Mouse (Mus musculus) frontal cortex, postnatal 14 days (tissue): Measurements from ENCODE around the gene Fam173a.

Source experiments
- DNase-seq, 2 experiments: peaks; one replicate each; pipeline ENCODE4 v3.0.0; 2022; ENCODE audit warnings: low spot score in 2 of 2

Fam173a gene

DNA sequence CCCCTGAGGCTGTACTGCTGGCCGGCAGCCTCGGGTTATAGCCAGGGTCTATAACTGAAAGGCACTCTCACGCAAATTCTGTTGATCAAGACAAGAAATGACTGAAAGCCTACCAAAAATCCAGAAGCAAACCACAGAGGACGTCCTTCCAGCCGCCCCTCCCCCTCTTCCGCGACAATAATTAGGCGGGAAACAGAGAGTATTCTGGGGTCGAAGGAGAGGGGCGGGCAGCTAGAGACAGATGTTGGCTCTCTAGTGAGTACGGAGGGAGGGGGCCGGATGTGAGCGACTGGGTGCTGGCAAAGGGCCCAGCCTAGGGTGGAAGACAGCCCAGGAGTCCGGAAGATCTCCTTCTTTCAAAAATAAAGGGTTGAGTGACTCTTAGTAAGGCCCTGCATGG, at the start of gene Fam173a:
Gene Fam173a, minus strand, starts transcription at position 287 of the 400 bp plus-strand sequence.
- DNase-seq, result peak; percentile 69 to 77

DNA sequence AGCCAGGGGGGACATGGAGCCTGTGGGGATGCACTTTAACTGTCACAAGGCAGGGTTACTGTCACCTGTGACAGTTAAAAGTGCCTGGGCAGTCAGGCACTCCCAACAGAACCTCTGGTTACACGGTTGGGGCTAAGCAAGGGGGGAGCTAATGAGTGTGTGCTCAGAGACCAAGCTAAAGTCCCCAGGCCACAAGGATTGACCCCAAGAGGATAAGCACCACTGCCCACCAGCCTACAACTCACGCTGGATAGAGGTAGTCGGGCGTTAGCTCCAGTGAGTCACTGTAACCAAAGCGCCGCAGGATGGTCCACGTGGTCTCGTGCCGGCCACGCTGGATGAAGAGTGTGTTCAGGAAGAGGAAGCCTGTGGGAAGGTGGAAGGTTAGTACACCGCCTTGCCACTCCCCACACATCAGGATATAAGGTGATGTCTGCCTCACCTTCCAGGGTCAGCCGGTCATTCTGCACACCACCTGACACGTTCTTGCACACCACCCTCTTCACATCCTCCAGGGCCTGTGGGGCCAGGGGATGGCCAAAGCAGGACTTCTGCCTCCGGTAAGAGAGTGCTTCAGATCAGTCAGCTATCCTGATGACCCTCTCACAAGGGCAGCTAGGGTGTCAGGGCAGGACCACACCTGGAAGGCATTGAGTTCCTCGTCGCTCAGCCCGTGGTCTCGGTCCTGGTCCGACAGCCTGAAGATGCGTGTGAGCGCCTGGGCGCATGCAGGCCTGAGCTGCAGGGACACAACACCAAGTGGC, 48.6 kb upstream of the Fam173a start, which contains the start of gene Gm20683:
Gene Gm20683, minus strand, starts transcription at position 647 of the 764 bp plus-strand sequence.
- DNase-seq, result no peak

DNA sequence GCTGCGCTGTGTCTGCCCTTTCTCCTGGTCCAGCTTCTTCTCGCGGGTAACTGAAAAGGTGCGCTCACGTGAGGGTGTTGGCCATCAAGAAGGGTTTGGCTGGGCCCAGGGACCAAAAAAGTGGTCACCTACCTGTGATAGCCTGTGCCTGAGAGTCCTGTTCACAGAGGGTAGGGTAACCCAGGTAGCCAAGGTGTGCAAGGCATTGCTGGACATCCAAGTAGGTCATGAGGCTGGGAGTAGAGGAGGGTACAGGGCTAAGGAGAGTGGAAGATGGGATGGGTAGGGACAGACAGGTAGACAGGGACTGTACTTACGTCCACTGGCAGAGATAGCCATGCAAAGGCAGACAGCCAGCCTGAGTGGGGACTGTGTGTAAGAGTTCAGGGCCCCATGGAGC, 47.8 kb upstream of the Fam173a start:
- no peak for DNase-seq

DNA sequence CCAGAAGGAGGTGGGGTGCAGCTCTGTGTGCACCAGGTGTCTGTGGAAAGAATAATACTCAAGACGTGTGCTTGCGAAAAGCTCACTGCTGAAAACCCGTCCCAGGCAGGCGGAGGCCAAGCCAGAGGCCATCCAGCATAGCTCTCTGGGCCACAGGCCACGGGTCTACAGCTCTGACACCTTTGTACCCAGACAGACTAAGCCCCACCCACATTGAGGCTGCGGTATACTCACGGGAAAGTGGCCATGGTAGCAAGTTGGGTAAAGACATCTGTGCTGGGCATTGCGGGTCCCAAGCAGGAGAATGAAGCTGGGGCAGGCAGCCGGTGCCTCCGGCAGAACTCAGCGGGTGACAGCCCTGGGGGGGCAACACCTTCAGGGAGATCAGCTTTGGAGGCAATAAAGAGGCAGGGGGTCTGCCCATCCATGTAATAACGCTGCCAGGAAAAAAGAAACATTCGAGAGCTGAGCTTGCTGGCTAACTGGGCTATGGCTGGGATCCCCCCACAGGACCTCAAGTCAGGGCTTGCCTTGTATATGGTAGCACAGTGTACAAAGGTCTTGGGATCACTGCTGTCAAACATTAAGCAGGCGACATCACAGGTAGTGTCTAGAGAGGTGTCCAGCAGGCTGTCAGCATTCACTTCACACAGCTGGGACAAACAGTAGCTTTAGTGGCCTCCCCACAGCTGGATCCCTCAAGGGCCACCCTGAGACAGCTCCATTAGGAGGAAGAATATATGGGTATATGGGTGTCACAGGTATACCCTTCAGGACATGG, 46.9 kb upstream of the Fam173a start:
- no peak for DNase-seq

DNA sequence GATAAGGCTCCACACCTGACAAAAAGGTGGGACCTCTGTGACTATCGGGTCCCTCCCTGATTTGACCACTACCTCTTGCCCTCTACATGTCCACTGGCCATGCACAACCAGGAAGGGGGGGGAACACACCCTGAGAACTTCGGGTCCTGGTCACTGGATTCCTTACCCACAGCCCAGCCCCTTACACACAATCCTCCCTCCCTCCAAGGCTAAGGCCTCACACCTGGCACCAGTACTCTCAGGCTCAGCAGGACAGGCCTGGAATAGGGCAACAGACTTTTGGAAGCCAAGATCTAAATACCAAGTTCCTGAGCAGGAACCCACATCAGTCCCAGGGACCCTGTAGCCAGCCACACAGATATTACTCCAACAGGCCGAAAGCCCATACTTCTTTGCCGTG, 46.2 kb upstream of the Fam173a start:
- no peak for DNase-seq

DNA sequence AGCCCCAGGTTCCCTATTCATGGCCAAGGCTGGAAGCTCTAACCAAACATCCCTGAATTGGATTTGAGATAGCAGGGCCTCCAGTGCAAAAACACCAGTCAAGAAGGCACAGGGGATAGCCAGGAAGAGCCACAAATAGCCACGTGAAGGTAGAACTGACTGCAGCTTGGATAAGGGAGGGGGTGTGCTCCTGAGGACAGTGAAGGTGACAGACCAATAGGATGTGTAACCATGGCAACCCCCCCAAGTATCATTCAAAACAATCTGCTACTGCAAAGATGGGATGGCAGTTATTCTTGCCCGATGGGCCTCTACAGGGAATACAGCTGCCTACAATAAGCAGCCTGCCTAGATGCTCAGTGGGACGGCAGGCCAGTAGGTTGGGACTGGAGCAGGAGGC, 44.8 kb upstream of the Fam173a start:
- DNase-seq, result no peak

DNA sequence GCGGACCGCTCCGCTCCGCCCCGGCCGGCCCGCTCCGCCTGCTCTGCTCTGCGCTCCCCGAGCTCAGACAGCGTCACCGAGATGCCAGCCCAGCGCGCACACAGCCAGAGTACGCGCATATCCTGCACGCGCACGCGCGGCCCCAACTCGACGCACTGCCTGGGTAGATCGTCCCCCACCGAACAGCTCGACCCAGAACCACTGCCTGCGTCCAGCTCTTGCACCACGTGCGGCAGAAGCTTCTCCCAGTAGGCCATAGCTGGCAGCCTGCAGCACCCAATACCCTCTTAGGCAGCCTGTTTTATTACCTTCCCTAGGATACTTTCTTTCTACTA, 44.3 kb upstream of the Fam173a start, which contains the start of gene Rhbdl1:
Gene Rhbdl1, minus strand, starts transcription at position 220 of the 335 bp plus-strand sequence.
- DNase-seq, result peak; percentile 78 to 80

DNA sequence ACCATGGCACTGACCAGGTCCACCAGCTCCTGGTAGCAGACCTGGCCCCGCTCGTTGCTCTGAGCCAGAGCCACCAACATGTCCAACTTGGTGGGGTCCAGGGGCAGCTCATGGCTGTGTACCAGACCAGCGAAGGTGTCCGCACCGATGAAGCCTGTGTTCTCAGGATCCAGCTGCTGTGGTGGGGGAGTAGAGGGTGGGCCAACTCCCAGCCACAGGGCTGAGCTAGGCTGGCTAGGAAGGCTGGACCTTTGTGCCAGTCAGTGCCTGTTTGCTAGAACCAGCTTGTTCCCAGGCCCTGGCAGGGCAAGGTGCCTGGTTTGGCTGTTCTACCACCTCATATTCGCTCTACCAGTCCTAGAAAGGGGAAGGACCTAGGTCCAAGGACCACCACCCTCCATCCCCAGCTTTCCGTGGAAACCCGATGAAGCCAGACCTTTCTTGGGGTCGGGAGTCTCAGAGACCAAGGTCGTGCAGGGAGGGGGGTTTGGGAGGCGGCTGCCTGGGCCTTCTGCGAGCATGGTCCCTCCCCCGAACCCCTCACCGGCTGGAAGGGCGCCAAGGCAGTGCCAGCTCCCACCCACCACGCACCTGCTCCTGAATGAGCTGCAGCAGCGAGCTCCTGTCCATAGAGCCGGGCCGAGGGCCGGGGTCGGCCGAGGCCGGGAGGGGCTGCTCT, 43.8 kb upstream of the Fam173a start:
- peak; percentile 44 for DNase-seq

DNA sequence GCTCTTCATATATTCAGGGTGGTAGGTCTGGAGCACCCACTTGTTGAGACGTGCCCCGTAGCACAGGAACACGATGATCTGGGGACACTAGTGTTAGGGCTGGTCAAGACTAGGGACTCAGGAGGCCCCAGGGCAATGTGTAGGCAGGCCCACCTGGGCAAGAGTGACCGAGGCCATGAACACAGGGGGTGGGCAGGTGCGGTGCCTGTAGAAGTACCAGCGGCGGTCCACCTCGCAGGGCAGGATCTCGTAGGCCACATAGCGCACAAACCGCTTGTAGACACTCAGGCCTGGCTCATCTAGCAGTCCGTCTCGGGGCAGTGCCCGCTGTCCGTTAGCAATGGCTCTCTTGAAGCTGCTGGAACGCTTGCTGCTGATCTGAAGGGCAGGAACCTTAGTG, 43.1 kb upstream of the Fam173a start:
- DNase-seq, result peak in 1 of 2 experiments; percentile 31

DNA sequence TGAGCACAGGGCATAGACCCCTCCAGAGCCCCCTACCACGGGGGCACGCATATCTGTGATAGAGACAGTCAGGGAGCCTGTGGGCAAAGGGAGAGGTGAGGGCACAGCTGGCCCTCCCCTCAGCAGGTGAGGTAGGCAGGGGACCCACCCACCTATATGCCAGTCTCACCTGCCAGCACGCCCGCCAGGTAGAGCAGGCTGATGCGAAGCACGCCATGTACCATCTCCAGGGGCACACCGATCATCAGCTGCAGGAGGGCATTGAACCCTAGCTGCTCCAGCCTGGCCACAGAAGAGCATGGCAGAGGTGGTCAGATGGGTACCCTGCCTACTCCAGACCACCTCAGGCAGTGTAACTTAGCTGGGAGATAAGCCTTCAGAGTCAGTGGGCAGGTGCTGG, 42.6 kb upstream of the Fam173a start:
- DNase-seq, result peak in 1 of 2 experiments; percentile 24

DNA sequence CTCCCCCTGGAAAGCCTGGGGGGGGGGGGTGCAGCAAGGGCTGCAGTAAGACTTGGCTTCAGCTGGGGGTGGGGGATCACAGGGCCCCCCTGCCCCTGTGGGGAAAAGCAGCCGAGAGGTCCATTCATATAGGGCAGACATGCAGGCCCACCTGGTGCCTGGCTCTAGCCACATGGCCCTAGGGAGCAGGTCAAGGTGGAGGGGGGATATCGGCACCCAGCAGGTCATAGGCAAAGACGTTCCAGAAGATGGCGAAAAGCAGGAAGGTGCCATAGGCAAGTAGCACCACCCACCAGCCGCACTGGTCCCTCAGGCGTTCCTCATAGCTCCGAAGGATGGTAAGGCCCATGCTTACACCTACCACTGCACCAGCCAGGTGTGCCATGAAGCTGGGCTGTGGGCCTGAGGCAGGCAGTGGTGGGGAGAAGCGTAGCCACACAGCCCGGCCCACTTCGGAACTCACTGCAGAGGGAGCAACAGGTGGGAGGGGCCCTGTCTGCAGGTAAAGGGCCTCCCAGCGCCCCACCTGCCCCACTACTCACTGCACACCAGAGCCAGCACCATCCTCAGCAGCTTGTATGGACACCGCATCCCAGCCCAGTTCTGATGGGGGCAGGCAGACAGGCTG, 42.0 kb upstream of the Fam173a start:
- peak in 1 of 2 experiments; percentile 29 for DNase-seq

DNA sequence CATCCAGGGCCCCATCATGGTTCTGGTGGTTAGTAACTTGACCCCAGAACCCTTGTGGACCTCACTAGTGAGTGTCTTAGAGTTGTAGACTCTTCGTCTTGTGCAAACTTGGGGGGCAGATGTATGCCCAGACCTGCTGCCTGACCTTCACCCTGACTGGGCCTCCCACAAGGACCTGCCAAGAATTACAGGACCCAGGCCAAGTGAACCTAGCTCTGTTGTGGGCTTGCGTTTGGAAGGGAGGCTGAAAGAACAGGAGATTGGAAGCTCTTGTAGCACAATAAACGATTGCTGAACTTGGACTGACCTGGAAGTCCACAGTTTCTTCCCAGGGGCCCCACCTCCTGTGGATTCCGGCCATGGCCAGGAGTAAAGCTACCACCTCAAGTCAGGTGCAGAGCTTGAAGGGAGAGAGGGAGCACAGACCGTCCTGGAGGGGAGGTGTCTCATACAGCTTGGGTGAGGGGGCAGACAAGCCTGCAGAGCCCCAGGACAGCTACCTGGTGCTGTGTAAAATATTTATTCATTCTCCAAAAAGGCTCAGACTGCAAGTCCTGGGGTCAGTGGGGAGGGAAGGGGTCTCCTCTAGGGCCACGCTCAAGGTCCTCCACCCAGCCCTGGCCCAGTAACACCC, 41.4 kb upstream of the Fam173a start:
- peak in 1 of 2 experiments; percentile 25 for DNase-seq

DNA sequence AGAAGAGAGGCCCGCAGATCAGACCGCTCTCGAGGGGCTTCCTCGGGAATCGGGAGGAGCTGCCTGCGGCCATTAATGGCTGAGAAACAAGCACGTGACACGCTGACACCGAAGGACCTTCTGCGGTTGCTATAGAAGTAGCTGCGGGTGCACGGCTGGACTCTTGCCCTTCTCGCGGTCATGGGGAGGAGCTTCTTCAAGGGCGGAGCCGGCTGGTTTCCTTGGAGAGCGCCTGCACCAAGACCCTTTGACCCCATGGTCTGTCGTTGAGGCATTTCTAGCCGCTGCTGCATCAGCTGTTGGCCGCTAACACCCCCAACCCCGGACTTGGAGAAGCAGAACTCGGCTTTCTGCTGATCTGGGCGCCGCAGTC, 40.6 kb upstream of the Fam173a start, which contains the start of gene Stub1:
Gene Stub1, minus strand, starts transcription at position 114 of the 373 bp plus-strand sequence.
- peak in 1 of 2 experiments; percentile 88 for DNase-seq

DNA sequence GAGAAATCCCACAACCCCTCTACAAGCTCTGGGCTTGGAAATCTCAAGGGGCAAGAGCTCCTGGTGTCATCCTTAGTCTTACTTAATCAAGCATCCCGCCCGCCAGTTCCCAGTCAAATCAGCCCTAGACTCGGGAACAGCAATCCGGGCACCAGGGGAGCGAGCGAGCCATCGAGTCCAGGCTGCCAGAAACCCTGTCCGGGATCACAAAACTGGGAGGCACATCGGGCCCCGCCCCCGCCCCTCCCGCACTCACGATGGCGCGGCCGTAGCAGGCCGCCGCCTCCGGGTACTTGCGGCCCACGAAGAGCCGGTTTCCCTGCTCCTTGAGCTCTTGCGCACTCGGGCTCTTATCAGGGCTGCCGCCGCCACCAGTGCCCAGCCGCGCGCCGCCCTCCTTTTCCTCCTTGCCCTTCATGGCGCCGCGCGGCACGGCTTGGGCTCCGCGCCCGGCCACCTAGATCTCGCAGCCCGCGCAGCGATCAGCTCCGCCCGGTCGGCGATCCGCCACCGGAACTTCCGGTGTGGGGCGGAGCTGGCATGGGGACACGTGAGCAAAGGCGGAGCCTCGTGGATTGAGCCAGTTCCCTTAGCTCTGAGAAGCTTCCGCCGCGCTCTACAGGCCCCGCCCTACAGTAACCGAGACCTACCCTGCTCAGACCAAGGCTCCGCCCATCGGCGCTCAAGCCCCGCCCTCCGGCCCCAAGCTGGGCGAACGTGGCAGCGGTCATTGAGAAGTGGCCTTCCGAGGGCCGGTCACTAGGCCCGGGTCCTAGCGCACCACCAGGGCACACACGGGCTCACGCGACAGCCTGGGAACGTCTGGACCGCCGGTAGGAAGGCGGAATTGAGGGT, 40.0 kb upstream of the Fam173a start:
- DNase-seq, result peak; percentile 98 to 99

DNA sequence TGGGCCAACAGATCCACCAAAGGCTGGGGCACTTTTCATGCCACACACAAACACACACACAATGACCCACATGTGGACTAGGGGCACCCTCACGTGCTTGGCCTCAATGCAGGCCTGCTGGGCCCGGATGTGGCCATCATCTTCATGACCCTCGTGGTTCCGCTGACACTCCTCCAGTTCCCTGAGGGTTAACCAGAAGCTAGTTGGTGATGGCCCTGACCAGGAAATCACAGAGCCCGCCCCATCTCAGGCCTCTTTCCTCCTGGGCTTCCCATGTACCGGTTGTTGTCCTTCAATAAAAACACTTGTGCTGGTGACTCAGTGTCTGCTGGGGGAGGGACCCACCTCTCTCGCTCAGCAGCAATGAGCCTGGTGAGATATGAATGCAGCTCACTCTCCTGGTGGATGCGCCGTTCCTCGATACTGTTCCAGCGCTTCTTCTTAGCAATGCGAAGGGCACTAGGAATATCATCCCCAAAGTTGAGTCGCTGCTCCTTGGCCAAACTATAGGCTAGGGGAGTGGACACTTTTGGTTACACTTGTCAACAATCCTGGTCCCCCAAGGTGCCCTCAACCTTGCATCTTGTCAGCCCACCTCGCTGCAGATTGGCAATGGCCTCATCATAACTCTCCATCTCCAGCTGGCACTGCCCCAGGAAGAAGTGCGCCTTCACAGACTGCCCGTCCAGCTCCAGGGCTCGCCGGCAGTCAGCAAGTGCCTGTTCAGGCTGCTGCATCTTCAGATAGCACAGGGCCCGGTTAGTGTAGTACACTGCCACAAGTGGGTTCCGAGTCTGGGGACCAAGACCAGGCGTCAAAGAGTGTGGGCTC, 39.0 kb upstream of the Fam173a start:
- DNase-seq, result peak in 1 of 2 experiments; percentile 33

DNA sequence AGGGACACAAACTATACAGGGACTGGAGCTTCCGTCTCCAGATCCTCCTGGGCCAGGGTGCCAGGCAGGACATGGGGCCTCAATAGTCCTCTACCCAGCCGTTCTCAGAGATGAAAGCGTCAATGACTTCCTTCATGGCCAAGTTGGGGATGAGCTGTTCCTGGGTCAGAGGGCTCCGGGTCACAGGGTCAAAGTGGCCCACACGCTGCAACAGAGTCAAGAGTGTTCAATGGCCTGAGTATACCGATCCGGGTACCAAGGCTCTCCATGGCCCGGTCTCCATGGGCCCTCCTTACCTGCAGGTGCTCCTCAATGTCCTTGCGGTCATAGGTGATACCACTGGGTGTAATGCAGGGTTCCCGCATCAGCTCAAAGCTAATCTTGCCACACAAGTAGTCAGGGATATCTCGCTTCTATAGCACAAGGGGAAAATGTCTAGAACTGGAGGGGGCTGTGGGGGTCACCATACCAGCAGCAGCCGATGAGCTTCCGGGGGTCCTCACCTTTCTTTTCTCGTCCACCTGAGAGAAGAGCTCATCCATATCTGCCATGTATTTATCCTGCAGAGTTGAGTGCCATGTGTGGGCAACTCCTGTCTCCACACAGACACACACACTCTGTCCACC, 38.2 kb upstream of the Fam173a start:
- no peak for DNase-seq

DNA sequence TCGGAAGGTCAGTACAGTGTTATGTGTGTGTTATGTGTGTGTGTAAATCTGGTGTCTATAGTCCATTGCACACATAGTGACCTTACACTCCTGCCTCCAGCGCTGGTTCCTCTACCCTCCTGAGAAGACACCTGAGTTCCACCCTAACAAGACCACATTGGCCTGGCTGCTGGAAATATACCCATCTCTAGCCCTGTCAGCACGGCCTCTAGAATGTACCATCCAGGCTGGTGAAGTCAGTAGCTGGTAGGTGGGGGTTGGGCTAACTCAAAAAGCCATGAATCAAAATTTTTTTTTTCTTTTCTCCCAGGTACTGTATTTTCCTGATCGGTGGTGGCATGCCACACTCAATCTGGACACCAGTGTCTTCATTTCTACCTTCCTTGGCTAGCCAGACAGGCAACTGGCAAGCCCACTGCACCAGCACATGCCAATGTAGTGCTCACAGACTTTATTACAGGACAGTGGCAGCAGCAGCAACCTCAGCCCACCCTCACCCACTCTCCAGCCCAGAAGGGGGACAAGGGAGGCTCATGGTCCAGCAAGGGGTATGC, 37.6 kb upstream of the Fam173a start:
- no peak for DNase-seq

DNA sequence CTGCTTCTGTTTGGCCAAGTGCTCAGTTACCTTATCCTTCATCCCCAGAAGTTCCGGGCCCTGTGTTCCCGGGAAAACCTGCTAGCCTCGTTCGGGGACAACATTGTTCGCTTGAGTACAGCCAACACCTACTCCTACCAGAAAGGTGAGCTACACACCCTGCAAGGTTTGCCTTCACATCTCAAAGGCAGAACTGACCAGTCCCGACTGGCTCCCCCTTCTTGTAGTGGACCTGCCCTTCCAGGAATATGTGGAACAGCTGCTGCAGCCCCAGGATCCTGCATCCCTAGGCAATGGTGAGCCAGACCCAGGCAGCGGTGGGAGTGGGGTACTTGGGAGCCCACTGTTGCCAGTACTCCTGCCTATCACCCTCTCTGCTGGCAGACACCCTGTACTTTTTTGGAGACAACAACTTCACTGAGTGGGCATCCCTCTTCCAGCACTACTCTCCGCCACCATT, 36.9 kb upstream of the Fam173a start:
- peak in 1 of 2 experiments; percentile 22 for DNase-seq
